Mouse (Mus musculus) bone marrow macrophage, adult 2 months (primary cell): ENCODE data around the gene Slc25a44.
A peak's percentile ranks its signal among the peaks of the same experiment; 100 is the strongest.

Experiments used
- CTCF ChIP-seq: IDR thresholded peaks from 2 replicates; pipeline ENCODE4 v1.5.1; 2012; ENCODE audit warnings: low read depth, mild to moderate bottlenecking, low read length, moderate library complexity
- POLR2A ChIP-seq: IDR thresholded peaks from 2 replicates; pipeline ENCODE4 v1.6.1; 2012; ENCODE audit warnings: mild to moderate bottlenecking, low read depth, low read length, borderline replicate concordance

DNA sequence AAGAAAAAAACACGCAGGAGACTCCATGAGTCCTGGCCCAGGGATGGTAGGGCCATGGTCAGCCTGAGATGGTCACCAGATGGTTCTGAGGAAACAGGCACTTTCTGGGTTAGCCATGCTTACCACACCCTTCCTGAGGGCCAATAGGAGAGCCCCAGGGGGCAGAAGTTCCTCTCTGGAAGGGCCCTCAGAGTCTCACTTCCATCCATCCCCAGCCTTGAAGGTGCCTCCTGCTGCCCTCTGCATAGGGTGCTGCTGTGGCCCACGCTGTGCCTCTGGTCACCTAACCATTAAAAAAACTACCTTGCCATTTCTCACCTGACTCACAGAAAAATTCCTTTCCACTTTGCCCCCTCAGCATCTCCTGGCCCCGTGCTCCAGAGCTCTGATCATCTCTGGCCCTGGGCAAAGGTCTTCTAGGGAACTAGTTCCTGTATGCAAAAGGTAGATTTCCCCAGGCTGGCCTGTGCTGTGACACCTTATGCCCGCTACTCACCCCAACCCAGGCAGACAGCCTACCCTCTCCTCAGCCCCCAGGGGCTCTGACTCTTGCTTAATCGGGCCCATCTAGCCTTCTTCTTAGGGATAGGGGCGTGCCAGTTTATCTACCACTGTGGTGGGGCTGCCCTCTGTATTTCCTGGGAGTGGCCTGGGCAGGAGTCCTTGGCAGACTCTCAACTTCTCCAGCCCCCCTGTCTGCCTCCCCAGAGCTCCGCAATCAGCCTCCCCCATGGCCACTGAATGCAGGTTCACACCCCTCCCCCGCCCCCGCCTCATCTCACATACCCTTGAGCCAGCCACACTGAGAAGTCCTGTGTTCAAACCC is 30.0 kb upstream of the Slc25a44 start:
- TF ChIP-seq CTCF (no peak), POLR2A (0 out of 2 replicates have a peak, but pooled peaks have one; percentile 44)
